Mouse (Mus musculus) layer of hippocampus, postnatal 36 days (tissue): ENCODE data around the gene Cmtm4. TPM values are rescaled to one million over a fixed set of nuclear protein-coding genes. Genes with fewer than 3 reads are reported as not detected.
A peak's percentile ranks its signal among the peaks of the same experiment; 100 is the strongest.
"Not testable (repeated sequence)": the region's sequence is repeated elsewhere in the genome, so short reads cannot be mapped to it uniquely, and the experiment has no call there.

Experiments used
- DNase-seq, 2 experiments: peaks; one replicate each; pipeline ENCODE4 v3.0.0; 2022
- total RNA-seq, 2 experiments: library from RNA; stranded (reverse); gene quantifications; 2 replicates each; pipeline ENCODE4 v1.2.3; 2021

Cmtm4 gene
- total RNA-seq, 2 experiments from 2014 or later, result 59.5 to 62.7 TPM

DNA sequence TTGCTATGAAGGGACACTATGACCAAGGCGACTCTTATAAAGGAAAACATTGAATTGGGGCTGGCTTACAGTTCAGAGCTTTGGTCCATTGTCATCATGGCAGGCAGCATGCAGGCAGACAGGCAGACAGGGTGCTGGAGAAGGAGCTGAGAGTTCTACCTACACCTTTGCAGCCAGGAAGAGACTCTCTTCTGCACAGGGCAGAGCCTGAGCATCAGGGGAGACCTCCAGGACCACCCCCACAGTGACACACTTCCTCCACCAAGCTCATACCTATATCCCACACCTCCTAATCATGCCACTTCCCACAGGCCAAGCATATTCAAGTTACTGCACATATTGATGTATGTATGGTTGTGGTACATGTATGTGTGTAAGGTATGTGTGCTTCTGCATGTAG is 58.8 kb downstream of the Cmtm4 start:
- no peak for DNase-seq

DNA sequence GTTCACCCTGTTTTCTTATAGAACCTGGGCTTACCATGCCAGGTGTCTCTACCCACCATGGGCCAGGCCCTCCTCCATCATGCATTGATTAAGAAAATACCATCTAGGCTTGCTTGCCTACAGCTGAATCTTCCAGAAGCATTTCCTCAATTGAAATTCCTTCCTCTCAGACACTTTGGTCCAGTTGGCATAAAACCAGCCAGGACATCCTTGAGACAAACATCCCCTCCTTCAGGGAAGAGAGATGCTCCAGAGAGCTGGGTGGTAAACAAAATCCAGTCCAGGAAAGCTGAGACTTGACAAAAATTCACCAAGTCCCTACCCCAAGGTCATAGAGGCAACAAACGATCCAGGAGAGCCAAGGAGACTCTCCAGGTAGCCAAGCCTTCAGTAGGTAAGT is 61.4 kb downstream of the Cmtm4 start:
- DNase-seq, result no peak

DNA sequence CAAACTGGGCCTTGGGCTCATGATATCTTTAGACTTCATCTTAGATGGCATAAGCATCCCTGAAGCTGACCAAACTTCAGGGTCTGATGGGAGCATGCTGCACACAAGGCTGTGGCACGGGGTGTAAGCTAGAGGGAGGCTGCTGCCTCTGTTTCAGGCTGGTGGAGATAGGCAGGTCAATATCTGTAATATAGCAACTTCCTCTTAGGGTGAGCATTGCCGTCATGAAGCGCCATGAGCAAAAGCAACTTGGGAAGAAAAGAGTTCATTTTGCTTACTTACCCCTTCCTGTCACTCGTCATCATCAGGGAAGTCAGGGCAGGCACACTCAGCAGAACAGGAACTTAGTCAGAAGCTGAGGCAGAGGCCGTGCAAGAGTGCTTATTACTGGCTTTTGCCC is 61.8 kb downstream of the Cmtm4 start:
- DNase-seq, result no peak

DNA sequence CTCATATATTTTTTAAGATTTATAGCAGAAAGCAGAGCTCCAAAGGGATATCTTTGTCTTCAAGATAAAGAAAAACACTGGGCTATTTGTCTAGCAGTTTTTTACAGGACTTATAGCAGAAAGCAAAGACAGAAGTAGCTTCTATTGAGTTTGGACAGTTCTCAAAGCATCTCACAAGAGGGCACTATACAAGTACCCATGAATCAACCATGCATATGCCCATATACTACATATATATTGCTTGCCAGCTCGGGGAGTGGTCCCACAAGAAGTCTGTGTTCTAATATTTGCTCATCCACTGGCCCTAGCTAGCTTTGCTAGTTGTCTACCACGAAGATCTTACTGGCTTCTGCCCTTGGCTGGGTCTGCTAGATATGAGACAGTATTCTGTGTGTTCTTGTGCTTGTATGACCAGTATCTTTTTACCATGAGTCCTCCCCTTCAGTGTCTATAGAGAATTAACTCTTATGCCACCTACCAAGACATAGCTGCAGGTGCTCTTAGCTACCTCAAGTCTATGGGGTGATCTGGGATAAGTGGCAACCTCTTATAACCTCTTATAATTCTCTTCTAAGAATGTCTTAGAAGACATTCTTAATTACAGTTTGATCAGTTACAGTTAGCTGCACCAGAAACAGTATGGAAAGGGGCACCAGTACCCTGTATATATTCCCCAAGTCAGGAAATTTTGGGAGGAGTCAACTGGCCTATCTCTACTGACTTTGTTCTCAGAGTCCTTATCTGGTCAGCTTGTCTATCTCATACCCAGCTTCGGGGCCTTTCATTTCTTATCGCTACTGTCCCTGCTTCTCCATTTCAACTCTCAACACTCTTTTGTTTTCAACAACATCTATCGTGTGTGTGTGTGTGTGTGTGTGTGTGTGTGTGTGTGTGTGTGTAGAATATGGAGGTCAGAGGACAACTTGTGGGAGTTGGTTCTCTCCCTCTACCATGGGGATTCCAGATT is 62.7 kb downstream of the Cmtm4 start:
- DNase-seq, result no peak

DNA sequence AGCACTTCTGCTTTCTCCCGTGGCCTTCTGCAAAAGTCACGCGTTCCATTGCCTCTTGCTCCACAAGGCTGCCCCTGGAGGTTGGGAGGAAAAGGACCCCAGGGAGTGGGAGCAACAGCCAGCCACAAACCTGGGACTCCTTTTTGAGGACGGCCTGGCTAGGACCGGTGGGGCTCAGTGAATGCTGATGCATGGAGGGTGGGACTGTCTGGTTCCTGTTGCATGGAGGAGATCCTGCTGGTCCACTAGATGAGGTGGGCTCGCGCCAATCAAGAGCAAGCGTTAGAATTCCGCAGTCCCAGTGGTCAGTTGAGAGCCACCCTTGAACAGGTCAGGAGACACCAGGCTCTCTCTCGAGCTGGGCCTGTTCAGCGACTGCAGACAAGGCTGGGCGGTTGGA is 73.7 kb downstream of the Cmtm4 start, which contains the start of gene Cmtm2b:
Gene Cmtm2b (plus strand): TSS at position 301 of the 400 bp plus-strand sequence.
- DNase-seq, result not testable (repeated sequence)

DNA sequence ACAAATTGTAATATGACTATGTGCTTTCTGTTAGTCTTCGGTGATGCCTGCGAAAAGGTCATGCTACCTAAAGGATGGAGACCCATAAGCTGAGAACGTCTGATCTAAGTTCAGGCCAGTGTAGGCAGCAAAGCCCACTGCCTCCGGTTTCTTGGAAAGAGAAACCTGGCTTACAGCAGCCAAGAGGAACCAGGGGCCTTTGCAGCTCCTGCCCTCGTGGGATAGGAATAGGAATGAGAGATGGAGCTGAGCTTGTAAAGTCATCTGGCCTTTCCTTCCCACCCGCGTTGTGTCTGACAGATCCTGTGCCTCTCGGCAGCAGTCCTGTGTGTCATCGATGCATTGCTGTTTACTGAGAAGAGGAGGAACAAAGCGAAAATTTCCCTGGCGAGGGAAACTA is 74.3 kb downstream of the Cmtm4 start, which contains the start of gene Gm11020:
Gene Gm11020 (plus strand): TSS at position 301 of the 400 bp plus-strand sequence.
- not testable (repeated sequence) for DNase-seq

DNA sequence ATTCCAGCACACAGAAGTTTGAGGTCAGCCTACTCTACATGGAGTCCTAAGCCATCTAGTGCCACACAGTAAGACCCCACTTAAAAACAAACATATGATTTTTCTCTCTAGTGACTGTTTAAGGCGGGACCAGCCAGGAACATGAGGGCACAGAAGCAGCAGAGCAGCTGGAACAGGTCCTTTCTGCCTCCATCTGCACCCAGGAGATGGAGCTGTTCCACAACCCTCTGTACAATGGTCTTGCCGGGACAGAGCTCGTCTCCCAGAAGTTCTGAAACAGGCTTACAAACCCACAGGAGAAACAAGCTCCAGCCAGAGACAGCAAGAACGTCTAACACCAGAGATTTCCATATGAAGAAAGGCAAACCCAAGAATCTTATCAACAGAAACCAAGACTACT is 82.3 kb downstream of the Cmtm4 start:
- DNase-seq, result no peak

DNA sequence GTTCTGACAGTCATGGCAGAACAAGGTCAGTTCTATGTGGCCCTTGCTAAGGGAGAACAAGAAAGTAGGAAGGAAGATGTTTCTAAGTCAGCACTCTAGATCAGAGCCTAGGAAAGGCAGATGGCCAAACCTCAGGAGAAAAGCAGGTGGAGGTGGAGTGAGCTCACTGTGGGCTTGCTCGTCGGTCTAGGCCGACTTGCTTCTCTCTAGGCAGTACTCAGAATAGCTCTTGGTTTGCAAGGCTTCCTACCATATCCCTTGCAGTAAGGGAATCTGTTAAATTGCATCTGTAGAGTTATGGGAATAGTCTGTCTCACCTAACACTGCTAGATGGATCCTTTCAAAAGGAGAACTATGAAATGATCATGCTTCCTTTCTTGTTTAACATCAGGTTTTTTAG is 83.6 kb downstream of the Cmtm4 start:
- not testable (repeated sequence) for DNase-seq

DNA sequence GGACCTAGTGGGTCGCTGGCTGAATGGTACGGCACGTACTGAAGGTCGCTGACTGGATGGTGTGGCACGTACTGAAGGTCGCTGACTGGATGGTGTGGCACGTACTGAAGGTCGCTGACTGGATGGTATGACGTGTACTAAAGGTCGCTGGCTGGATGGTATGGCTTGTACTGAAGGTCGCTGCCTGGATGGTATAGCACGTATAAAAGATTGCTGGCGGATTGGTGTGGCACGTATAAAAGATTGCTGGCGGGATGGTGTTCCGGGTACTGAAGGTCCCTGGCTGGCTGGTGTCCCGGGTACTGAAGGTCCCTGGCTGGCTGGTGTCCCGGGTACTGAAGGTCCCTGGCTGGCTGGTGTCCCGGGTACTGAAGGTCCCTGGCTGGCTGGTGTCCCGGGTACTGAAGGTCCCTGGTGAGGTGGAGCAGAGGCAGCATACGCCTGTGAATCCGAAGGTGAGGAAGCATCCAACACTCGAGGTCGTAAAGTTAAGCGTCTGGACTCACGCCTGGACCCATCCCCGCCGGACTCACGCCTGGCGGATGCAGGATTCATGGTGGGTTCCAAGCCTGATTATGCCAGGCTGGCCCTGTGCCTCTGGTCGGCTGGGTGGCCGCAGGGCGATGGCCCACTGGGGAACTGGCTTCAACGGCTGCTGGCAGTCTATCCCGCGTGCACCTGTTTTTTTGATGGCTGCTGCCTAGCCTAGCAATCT is 86.0 kb downstream of the Cmtm4 start, which contains the start of the genes Gm45711 and Cmtm1:
Gene Gm45711 (minus strand): TSS at position 641 of the 715 bp plus-strand sequence.
Gene Cmtm1 (minus strand): TSS at position 705 of the 715 bp plus-strand sequence.
- peak; percentile 30 for DNase-seq

DNA sequence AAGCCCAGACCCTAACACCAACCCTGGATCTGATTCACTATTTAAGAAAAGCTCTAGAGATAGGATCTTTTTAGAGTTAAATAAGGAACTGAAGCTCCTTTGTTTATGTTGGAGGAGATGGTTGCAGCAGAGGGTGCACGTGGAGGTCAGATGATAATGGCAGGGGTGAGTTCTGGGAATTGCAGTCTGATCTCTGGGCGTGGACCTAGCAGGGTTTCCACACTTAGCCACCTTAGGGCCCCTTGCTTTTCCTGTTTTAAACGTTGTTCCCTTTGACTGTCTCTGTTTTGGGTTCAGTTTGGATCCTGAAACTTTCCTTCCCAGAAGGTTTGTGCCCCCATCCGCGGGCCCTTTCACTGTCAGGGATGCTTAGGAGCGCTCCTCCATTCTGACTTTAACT is 87.3 kb downstream of the Cmtm4 start:
- DNase-seq, result not testable (repeated sequence)

DNA sequence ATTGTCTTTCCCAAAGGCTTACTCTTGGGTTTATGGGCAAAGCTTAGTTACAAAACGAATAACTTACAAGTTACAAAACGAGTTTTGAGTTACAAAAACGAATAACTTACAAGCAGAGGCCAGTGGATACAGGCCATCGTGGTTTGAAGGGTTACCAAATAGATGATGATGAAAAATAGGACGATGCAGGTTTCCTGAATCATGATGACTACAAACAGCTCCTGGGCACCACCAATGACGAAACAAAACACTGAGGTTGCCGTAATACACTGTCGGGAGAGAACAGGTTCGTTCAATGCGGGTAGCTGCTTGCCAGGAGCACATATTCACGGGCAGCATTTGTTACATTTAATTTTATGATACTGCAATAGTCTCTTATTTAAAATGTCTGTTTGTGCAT is 90.6 kb downstream of the Cmtm4 start:
- no peak for DNase-seq

DNA sequence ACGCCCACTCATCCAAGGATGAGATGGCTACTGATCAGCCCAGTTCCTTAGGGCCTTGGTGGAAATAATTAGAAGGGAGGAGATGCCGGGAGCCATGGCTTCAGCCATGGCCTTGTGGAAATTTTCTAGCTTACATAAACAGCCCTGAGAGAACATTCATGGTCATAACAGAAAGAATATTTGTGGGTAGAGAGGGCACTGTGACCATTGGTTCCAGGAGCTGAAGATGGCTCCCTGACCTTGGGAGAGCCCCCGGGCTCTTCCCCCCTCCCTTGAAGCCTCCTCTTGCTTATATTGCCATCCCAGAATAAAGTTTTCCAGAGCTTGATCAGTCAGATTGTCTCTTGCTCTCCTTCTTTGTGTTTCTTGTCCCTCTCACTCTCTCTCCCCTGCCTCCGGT is 93.1 kb downstream of the Cmtm4 start:
- DNase-seq, result not testable (repeated sequence)

DNA sequence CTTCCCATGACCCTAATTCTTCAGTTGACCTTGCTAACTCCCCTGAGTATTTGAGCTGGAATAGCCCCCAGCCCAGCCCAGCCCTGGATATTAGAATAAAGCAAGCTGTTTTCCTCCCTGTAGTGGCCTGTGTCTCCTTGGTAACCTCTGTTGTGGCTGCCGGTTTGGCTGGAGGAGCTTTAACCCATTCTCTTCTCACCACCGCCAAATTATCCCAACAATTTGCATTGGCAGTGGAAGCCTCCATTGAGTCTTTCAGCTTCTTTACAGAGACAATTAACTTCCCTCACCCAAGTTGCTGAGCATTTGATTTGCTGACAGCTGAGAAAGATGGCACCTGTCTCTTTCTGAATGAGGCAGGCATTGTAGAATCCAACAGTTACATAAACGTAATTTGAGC is 94.0 kb downstream of the Cmtm4 start:
- DNase-seq, result peak in 1 of 2 experiments; percentile 18

Other genes with a start within 250 kb of the Cmtm4 start
- gene Bean1, start 225.4 kb downstream of the Cmtm4 start, total RNA-seq, result 1 to 10 TPM; 5.7 to 5.8 TPM
- gene Tk2, start 147.2 kb downstream of the Cmtm4 start, total RNA-seq, result 10 to 100 TPM; 35.5 to 38.6 TPM
- gene Cklf, start 144.9 kb downstream of the Cmtm4 start, total RNA-seq, result 1 to 10 TPM; 5.8 to 8.0 TPM
- gene Cmtm2a, start 102.6 kb downstream of the Cmtm4 start, total RNA-seq, result not detected
- not detected for gene Gm45711, start 85.7 kb downstream of the Cmtm4 start, total RNA-seq
- not detected for gene Cmtm1, start 85.7 kb downstream of the Cmtm4 start, total RNA-seq
- gene Gm11020, start 74.2 kb downstream of the Cmtm4 start, total RNA-seq, result not detected
- gene Cmtm2b, start 73.6 kb downstream of the Cmtm4 start, total RNA-seq, result not detected
- 10 to 100 TPM; 11.7 to 17.4 TPM for gene Cmtm3, start 56.4 kb downstream of the Cmtm4 start, total RNA-seq
- gene Dync1li2, start 47.2 kb upstream of the Cmtm4 start, total RNA-seq, result 100 to 1,000 TPM; 246 to 289 TPM
- under 1 TPM; 0.35 to 0.66 TPM for gene Terb1, start 114.1 kb upstream of the Cmtm4 start, total RNA-seq
- 10 to 100 TPM; 45.5 to 48.9 TPM for gene Nae1, start 138.8 kb upstream of the Cmtm4 start, total RNA-seq
- 10 to 100 TPM; 15.2 to 17.7 TPM for gene Car7, start 138.9 kb upstream of the Cmtm4 start, total RNA-seq
- gene Pdp2, start 195.6 kb upstream of the Cmtm4 start, total RNA-seq, result 1 to 10 TPM; 7.3 to 7.4 TPM
- not detected for gene Cdh16, start 228.6 kb upstream of the Cmtm4 start, total RNA-seq
- gene Rrad, start 235.5 kb upstream of the Cmtm4 start, total RNA-seq, result 1 to 10 TPM; 1.1 to 1.3 TPM
- gene Ciao2b, start 246.2 kb upstream of the Cmtm4 start, total RNA-seq, result 10 to 100 TPM; 26.8 to 28.0 TPM